Mouse (Mus musculus): ENCODE measurements around the gene 1700057G04Rik.

Gene 1700057G04Rik

DNA sequence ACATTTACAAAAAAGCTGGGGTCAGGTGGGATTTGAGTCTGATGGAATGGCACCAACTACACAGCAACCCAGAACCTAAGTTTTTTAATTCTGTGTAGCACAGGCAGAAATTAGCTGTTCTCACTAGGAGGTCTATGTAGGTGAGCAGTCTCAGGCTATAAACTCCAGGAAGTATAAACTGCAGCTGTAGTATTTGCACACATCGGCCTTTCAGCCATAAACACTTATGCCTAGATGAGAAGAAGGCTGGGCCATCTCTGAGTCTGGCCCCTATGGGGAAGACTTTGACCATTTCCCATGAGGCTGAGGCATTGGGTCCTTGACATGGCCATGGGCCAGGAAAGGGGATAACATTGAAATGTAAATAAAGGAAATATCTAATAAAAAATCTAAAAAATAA, 76.7 kb downstream of the 1700057G04Rik start:
- in situ Hi-C loops (cut with MseI, MboI), result no loop called here

DNA sequence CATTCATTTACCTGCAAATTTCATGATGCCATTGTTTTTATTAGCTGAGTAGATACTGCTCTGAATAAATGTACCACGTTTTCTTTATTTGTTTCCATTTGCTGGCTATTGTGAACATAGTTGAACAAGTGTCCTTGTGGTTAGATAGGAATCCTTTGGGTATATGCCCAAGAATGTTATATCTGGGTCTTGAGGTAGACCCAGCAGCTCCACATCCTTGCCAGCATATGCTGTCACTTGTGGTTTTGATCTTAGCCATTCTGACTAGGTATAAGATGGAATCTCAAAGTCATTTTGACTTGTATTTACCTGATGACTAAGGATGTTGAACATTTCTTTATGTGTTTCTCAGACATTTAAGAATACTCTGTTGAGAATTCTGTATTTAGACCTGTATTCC, 77.7 kb downstream of the 1700057G04Rik start:
- in situ Hi-C loops (cut with MseI, MboI), result no loop called here

DNA sequence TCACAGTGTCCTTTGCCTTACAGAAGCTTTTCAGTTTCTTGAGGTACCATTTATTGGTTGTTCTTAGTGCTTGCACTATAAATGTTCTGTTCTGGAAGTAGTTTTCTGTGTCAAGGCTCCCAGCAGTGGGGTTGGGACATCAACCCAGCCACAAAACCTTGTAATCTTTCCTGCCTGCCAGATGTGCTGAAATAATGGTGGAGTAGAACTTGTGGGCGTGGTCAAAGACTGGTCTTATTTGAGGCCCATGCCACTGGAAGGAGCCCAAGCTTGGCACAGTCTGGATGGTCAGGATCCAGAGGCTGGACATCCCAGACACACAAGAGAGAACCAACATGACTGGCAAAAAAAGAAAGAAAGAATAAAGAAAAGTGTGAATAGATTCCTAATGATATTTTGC, 78.2 kb downstream of the 1700057G04Rik start:
- in situ Hi-C loops (cut with MseI, MboI), result no loop called here

DNA sequence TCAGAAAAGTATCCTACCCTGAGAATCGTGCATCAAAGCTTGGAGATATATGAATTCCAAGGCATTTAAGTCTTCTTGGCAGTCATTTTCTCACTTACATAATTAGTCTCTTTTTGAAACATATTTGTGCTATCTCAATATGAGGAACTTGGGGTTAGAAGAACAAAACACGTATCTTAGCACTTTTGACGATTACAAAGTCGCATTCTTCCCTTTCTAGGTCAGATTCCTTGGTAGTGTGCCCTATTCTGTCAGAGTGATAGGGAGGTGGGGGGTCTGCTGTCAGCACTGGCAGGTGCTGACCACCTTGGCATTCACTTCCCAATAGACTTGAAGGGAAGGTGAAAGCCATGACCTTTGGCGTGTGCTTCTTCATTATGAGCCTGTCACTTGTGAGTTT, 93.5 kb downstream of the 1700057G04Rik start:
- in situ Hi-C loops (cut with MseI, MboI), result no loop called here

Data from mouse trophoblast stem cell (cell line).